Mouse (Mus musculus): ENCODE results near the gene Acnat1.
"Not testable (repeated sequence)": the region's sequence is repeated elsewhere in the genome, so short reads cannot be mapped to it uniquely, and the experiment has no call there.

GRCm38 (mm10) chr4:49510236-49510835 lies 36.6 kb upstream of the Acnat1 start:
- TF ChIP-seq CTCF, EP300 (IDR thresholded peaks at IDR 0.05; ENCODE audit: low read depth): not testable (repeated sequence)

All from liver, postnatal 0 days (tissue).